Mouse (Mus musculus) gastrocnemius, adult 2 months (tissue): ENCODE results near the gene Abcc1. TPM values are rescaled to one million over a fixed set of nuclear protein-coding genes. Genes with fewer than 3 reads are reported as not detected.

Experiments used
- DNase-seq: peaks from one replicate; pipeline ENCODE4 v3.0.0; 2022
- H3K27ac ChIP-seq: fragments of 200-600 bp; 2 replicates; pipeline ENCODE4 v1.8.1; 2022; ENCODE audit warnings: mild to moderate bottlenecking
- H3K4me3 ChIP-seq: fragments of 200-600 bp; 2 replicates; pipeline ENCODE4 v1.8.1; 2022; ENCODE audit warnings: mild to moderate bottlenecking, moderate library complexity
- CTCF ChIP-seq: fragments of 200-600 bp; IDR thresholded peaks from 2 replicates; pipeline ENCODE4 v1.8.1; 2022; ENCODE audit warnings: antibody characterized with exemption, mild to moderate bottlenecking, moderate library complexity
- intact Hi-C: fragments of 180-260 bp; cut with DNase I; formaldehyde crosslinking; loops from one replicate; pipeline ENCODE4 v1.15.1; 2025
- total RNA-seq, 2 experiments: library from RNA; stranded (reverse); gene quantifications; 2 replicates each; pipeline ENCODE4 v1.2.3; 2021

Abcc1 gene
- total RNA-seq, 2 experiments from 2014 or later, result 21.6 to 25.0 TPM

- intact Hi-C loops, result no loop called here
- Histone ChIP-seq H3K4me3 (no peak overlapping the region), H3K27ac (no peak overlapping the region)
- DNase-seq, result no peak
- TF ChIP-seq CTCF, result no peak
Observed at GRCm38 (mm10) chr16:14451374-14452046, 90.2 kb downstream of the Abcc1 start.

- no peak for TF ChIP-seq CTCF
- DNase-seq, result no peak
- intact Hi-C loops, result no loop called here
Observed at GRCm38 (mm10) chr16:14462535-14462934, 101.2 kb downstream of the Abcc1 start.

GRCm38 (mm10) chr16:14465016-14465415 is 103.7 kb downstream of the Abcc1 start:
- Histone ChIP-seq H3K4me3 (no peak overlapping the region), H3K27ac (no peak overlapping the region)
- DNase-seq, result no peak
- no peak for TF ChIP-seq CTCF
- intact Hi-C loops, result no loop called here

More at GRCm38 (mm10) chr16:14462535-14462934, 101.2 kb downstream of the Abcc1 start:
- Histone ChIP-seq H3K4me3 (no peak overlapping the region), H3K27ac (no peak overlapping the region)

- no peak overlapping the region for H3K4me3 ChIP-seq
- DNase-seq, result no peak
- TF ChIP-seq CTCF, result no peak
- no peak overlapping the region for H3K27ac ChIP-seq
- intact Hi-C loops, result no loop called here
Observed at GRCm38 (mm10) chr16:14468351-14468750, 107.0 kb downstream of the Abcc1 start.

GRCm38 (mm10) chr16:14468841-14469240 is 107.5 kb downstream of the Abcc1 start:
- Histone ChIP-seq H3K4me3 (no peak overlapping the region), H3K27ac (no peak overlapping the region)
- no peak for TF ChIP-seq CTCF
- DNase-seq, result no peak
- intact Hi-C loops, result no loop called here

- H3K27ac ChIP-seq, result no peak overlapping the region
- intact Hi-C loops, result no loop called here
- no peak for TF ChIP-seq CTCF
- no peak overlapping the region for H3K4me3 ChIP-seq
- DNase-seq, result no peak
Observed at GRCm38 (mm10) chr16:14472171-14472570, 110.8 kb downstream of the Abcc1 start.

GRCm38 (mm10) chr16:14473686-14474085 is 112.3 kb downstream of the Abcc1 start:
- TF ChIP-seq CTCF, result no peak
- DNase-seq, result no peak
- Histone ChIP-seq H3K4me3 (no peak overlapping the region), H3K27ac (no peak overlapping the region)
- intact Hi-C loops, result no loop called here

- no peak for DNase-seq
- H3K4me3 ChIP-seq, result no peak overlapping the region
Observed at GRCm38 (mm10) chr16:14475001-14475400, 113.6 kb downstream of the Abcc1 start.

GRCm38 (mm10) chr16:14476056-14476455 is 114.7 kb downstream of the Abcc1 start:
- intact Hi-C loops, result no loop called here
- no peak for TF ChIP-seq CTCF
- H3K4me3 ChIP-seq, result no peak overlapping the region
- no peak for DNase-seq
- no peak overlapping the region for H3K27ac ChIP-seq

More at GRCm38 (mm10) chr16:14475001-14475400, 113.6 kb downstream of the Abcc1 start:
- TF ChIP-seq CTCF, result no peak
- no peak overlapping the region for H3K27ac ChIP-seq
- intact Hi-C loops, result no loop called here

GRCm38 (mm10) chr16:14476701-14477400 is 115.5 kb downstream of the Abcc1 start:
- TF ChIP-seq CTCF, result no peak
- intact Hi-C loops, result no loop called here
- Histone ChIP-seq H3K4me3 (no peak overlapping the region), H3K27ac (no peak overlapping the region)
- DNase-seq, result no peak

- Histone ChIP-seq H3K4me3 (no peak overlapping the region), H3K27ac (no peak overlapping the region)
- DNase-seq, result no peak
- TF ChIP-seq CTCF, result no peak
- intact Hi-C loops, result no loop called here
Observed at GRCm38 (mm10) chr16:14477510-14478300, 116.3 kb downstream of the Abcc1 start.

- no peak for DNase-seq
- intact Hi-C loops, result no loop called here
- TF ChIP-seq CTCF, result no peak
- Histone ChIP-seq H3K4me3 (no peak overlapping the region), H3K27ac (no peak overlapping the region)
Observed at GRCm38 (mm10) chr16:14479641-14480040, 118.3 kb downstream of the Abcc1 start.

GRCm38 (mm10) chr16:14483221-14483620 is 121.9 kb downstream of the Abcc1 start:
- intact Hi-C loops, result no loop called here
- DNase-seq, result no peak
- no peak for TF ChIP-seq CTCF
- Histone ChIP-seq H3K27ac (no peak overlapping the region), H3K4me3 (no peak overlapping the region)
